Mouse (Mus musculus) neutrophil, adult 5-6 weeks (primary cell): ENCODE measurements around the gene Fxyd3. TPM values are rescaled to one million over a fixed set of nuclear protein-coding genes. Genes with fewer than 3 reads are reported as not detected.

ENCODE experiments used
- ATAC-seq: fragments of 151-379, 151-347 bp; 2 replicates; pipeline ENCODE4 v1.8.0; 2017; ENCODE audit warnings: mild to moderate bottlenecking, moderate TSS enrichment; ENCODE audit not compliant: insufficient number of reproducible peaks, poor library complexity, low FRiP score, severe bottlenecking; ENCODE audit errors: extremely low read depth
- total RNA-seq: library from RNA; stranded (forward); fragments of 200-1000 nt; gene quantifications from 2 replicates; pipeline ENCODE4 v1.2.3, GENCODE M21; 2017

The Fxyd3 gene
- total RNA-seq, 1 experiment from 2014 or later, result not detected

- ATAC-seq, result no peak
These were observed 22.5 kb downstream of the Fxyd3 start for GRCm38 (mm10) chr7:31053882-31054447.

- 0 out of 2 replicates have a peak, but pooled peaks have one; percentile 13 for ATAC-seq
These were observed 23.7 kb downstream of the Fxyd3 start for GRCm38 (mm10) chr7:31052636-31053434.

GRCm38 (mm10) chr7:31052251-31052635 is 24.3 kb downstream of the Fxyd3 start:
- ATAC-seq, result no peak

- ATAC-seq, result no peak
These were observed 25.0 kb downstream of the Fxyd3 start, which contains the start of gene Fxyd7 for GRCm38 (mm10) chr7:31051321-31052021. TSS of gene Fxyd7 (minus strand) at chr7:31051467.

GRCm38 (mm10) chr7:31050921-31051320 is 25.6 kb downstream of the Fxyd3 start:
- ATAC-seq, result no peak

GRCm38 (mm10) chr7:31050487-31050886 is 26.0 kb downstream of the Fxyd3 start:
- ATAC-seq, result no peak

- ATAC-seq, result no peak
These were observed 26.6 kb downstream of the Fxyd3 start for GRCm38 (mm10) chr7:31049846-31050281.

- no peak for ATAC-seq
These were observed 27.2 kb downstream of the Fxyd3 start for GRCm38 (mm10) chr7:31049135-31049845.

- no peak for ATAC-seq
These were observed 34.0 kb downstream of the Fxyd3 start, which contains the start of gene Fxyd5 for GRCm38 (mm10) chr7:31042431-31042910. TSS of gene Fxyd5 (minus strand) at chr7:31042481.

- ATAC-seq, result peak; percentile 70
These were observed 34.7 kb downstream of the Fxyd3 start for GRCm38 (mm10) chr7:31041662-31042315.

- no peak for ATAC-seq
These were observed 35.5 kb downstream of the Fxyd3 start for GRCm38 (mm10) chr7:31041023-31041407.

GRCm38 (mm10) chr7:31040281-31041022 is 36.1 kb downstream of the Fxyd3 start:
- no peak for ATAC-seq

GRCm38 (mm10) chr7:31039011-31039410 is 37.5 kb downstream of the Fxyd3 start:
- no peak for ATAC-seq

GRCm38 (mm10) chr7:31037675-31038074 is 38.8 kb downstream of the Fxyd3 start:
- no peak for ATAC-seq

GRCm38 (mm10) chr7:31036917-31037316 is 39.6 kb downstream of the Fxyd3 start:
- peak; percentile 33 for ATAC-seq

GRCm38 (mm10) chr7:31035291-31035690 is 41.2 kb downstream of the Fxyd3 start:
- ATAC-seq, result no peak

- no peak for ATAC-seq
These were observed 41.7 kb downstream of the Fxyd3 start for GRCm38 (mm10) chr7:31034789-31035188.
